Mouse (Mus musculus) activated CD4-positive, CD25-positive, alpha-beta regulatory T cell, adult 9 weeks (primary cell): Measurements from ENCODE around the gene Gsdma3. TPM values are rescaled to one million over a fixed set of nuclear protein-coding genes. Genes with fewer than 3 reads are reported as not detected.

ENCODE experiments used
- polyA plus RNA-seq: library from polyadenylated mRNA; unstranded; fragments of 100-300 nt; shearing (Covaris generic); gene quantifications from one replicate; pipeline ENCODE4 v1.2.1, GENCODE M21; 2017

The Gsdma3 gene
- not detected for polyA plus RNA-seq

GRCm38 (mm10) chr11:98625611-98626410, at the start of gene Gsdma3, which contains the start of gene Gm12355:
Gsdma3 (plus strand) TSS chr11:98626360.
Gm12355 (minus strand) TSS chr11:98625661.

DNA sequence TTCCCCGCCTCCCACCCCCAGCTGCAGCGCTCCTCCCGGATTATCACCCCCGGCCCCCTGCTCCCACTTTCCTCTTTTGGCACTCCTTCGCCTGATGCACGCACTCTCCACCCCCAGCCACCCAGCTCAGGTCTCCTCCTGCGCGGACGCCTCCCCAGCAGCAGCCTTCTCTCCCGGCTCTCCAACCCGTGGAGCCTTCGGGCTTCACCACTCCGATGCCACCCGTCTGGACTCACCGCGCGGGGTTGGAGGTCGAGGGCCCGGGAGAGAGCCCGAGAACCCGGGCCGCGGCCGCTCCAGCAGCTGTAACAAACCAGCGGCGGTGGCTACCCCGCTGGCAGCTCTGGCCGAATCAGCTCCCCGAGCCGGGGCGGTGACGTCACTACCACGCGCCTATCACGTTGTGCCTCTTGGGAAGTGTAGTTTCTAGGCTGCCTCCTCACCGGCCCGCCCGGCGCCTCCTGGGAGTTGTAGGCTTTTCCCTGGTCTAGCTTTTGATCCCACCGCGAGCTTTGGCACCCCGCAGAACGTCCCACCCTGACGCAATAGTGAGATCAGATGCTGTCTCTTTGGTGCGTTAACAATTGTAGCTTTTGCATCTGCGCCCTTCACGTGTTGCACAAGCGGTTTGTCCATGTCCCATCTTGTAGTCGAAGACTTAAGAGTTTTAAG, 39.1 kb upstream of the Gsdma3 start, which contains the start of gene Ormdl3:
TSS of gene Ormdl3 (minus strand) at position 477 of the 672 bp plus-strand sequence.

GRCm38 (mm10) chr11:98597991-98598390, 28.2 kb upstream of the Gsdma3 start, which contains the start of gene Lrrc3c:
Lrrc3c (plus strand) TSS chr11:98598291.

DNA sequence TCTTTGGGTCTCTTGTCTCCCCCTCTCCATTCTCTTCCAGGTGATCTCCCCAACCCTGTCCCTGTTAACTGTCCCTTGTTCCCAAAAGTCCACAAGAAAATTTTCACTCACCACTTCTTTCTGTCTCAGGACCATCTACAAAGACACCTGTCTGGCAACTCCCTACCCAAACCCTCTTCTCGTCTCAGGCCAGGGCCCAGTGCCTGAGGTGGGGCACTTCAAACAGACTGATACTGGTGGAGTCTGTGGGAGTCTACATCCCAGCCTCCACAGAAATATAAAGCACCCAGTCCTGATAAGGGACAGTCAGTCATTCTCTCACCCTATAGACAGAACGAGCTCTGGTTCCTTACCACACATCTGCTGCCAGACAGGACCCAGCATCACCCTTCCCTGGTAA, 20.3 kb downstream of the Gsdma3 start, which contains the start of gene Gsdma2:
TSS of gene Gsdma2 (plus strand) at position 301 of the 400 bp plus-strand sequence.

DNA sequence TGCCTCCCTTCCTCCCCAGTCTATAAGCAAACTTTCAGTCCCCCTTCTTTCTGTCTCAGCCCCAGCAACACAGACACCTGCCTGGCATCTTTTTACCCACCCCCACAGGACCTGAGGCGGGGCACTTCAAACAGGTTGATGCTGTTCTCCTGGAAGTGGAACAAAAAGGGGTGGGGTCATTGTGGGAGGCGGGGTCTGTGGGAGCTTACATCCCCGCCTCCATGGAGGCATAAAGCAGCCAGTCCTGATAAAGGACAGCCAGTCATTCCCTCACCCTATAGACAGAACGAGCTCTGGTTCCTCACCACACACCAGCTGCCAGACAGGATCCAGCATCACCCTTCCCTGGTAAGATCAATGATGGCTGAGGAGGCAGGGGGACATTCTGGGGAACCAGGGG, 37.9 kb downstream of the Gsdma3 start, which contains the start of gene Gsdma:
TSS of gene Gsdma (plus strand) at position 261 of the 400 bp plus-strand sequence.

DNA sequence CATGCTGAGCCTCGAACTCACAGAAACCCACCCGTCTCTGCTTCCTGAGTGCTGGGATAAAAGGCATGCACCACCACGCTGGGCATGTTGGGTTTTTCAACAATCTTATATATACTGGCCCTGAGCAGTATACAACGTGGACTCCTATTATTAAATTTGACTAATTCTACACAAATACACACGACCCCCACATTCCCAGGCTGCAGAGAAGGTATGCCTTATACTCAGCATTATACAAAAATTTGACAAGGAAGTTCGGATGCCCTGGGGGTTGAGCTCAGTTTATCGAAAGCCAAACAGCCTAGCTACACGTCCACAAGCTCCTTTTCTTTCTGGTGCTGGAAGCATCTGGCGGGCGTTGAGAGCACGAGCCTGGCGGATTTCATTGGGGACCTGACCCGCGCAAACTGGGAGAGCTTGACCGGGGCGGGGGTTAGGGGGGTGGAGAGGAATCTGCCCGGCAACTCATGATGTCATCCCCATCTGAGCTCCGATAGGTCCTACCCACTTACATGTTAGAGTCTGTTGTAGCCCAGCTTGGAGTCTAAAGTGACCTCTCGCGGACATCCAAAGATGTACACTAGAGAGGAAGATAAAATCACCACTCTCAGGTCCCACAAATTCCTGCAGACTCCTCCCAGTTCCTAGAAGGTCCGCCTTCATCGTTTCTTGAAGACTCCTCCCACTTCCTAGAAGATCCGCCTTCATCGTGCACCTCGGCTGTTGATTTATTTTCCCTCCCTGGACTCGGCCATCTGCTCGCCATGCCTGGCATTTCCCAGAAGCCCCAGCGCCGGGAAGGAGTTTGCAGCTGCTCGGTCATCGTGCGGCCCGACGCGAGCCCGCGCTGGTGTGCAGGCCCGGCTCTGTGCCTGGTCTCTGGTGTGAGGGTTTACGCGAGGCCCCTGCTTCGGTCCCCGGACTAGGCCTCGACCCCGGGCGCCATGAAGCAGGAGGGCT, 55.9 kb downstream of the Gsdma3 start, which contains the start of gene Psmd3:
TSS of gene Psmd3 (plus strand) at position 769 of the 960 bp plus-strand sequence.

Other genes with a start within 250 kb of the Gsdma3 start
- gene Tcap, start 242.5 kb upstream of the Gsdma3 start, polyA plus RNA-seq, result 0.29 TPM
- gene Pnmt, start 239.9 kb upstream of the Gsdma3 start, polyA plus RNA-seq, result not detected
- 12.4 TPM for gene Pgap3, start 225.9 kb upstream of the Gsdma3 start, polyA plus RNA-seq
- gene Erbb2, start 213.9 kb upstream of the Gsdma3 start, polyA plus RNA-seq, result 0.26 TPM
- 195 TPM for gene Mien1, start 187.4 kb upstream of the Gsdma3 start, polyA plus RNA-seq
- 10.5 TPM for gene Grb7, start 180.0 kb upstream of the Gsdma3 start, polyA plus RNA-seq
- gene Ikzf3, start 80.3 kb upstream of the Gsdma3 start, polyA plus RNA-seq, result 91.8 TPM
- gene Zpbp2, start 75.3 kb upstream of the Gsdma3 start, polyA plus RNA-seq, result 5.0 TPM
- 76.1 TPM for gene Ormdl3, start 39.0 kb upstream of the Gsdma3 start, polyA plus RNA-seq
- gene Lrrc3c, start 28.1 kb upstream of the Gsdma3 start, polyA plus RNA-seq, result not detected
- gene Gm12355, start 699 bp upstream of the Gsdma3 start, polyA plus RNA-seq, result 4.8 TPM
- 0.31 TPM for gene Gsdma2, start 20.4 kb downstream of the Gsdma3 start, polyA plus RNA-seq
- not detected for gene Gsdma, start 38.0 kb downstream of the Gsdma3 start, polyA plus RNA-seq
- 96.4 TPM for gene Psmd3, start 56.2 kb downstream of the Gsdma3 start, polyA plus RNA-seq
- not detected for gene Csf3, start 74.9 kb downstream of the Gsdma3 start, polyA plus RNA-seq
- 71.9 TPM for gene Med24, start 103.1 kb downstream of the Gsdma3 start, polyA plus RNA-seq
- gene Thra, start 114.3 kb downstream of the Gsdma3 start, polyA plus RNA-seq, result 4.4 TPM
- gene Nr1d1, start 149.0 kb downstream of the Gsdma3 start, polyA plus RNA-seq, result 6.5 TPM
- 13.2 TPM for gene Msl1, start 169.2 kb downstream of the Gsdma3 start, polyA plus RNA-seq
- 13.3 TPM for gene Casc3, start 178.5 kb downstream of the Gsdma3 start, polyA plus RNA-seq
- gene Rapgefl1, start 210.4 kb downstream of the Gsdma3 start, polyA plus RNA-seq, result 0.34 TPM
- 4.0 TPM for gene Wipf2, start 237.3 kb downstream of the Gsdma3 start, polyA plus RNA-seq